Mouse (Mus musculus) MEL (cell line): ENCODE data around the gene Washc1.

ENCODE experiments used
- CHD2 ChIP-seq: IDR thresholded peaks from 2 replicates; pipeline ENCODE4 v1.6.1; 2011; ENCODE audit warnings: low read length, improper control_type of control experiment
- CTCF ChIP-seq, 3 experiments: IDR thresholded peaks in 2 of 3; conservative IDR thresholded peaks in 1 of 3; 2 replicates each; pipeline ENCODE4 v1.5.1; 2011 to 2012; ENCODE audit warnings: low read length in 3 of 3, low read depth in 2 of 3, mild to moderate bottlenecking in 2 of 3, improper control_type of control experiment in 1 of 3, inconsistent platforms in 1 of 3, mixed read lengths in 1 of 3, moderate library complexity in 1 of 3; ENCODE audit not compliant: control insufficient read depth in 1 of 3, insufficient read depth in 1 of 3, poor library complexity in 1 of 3, severe bottlenecking in 1 of 3
- ELF1 ChIP-seq: IDR thresholded peaks from 2 replicates; pipeline ENCODE4 v1.6.1; 2014; ENCODE audit warnings: low read depth, mild to moderate bottlenecking, inconsistent platforms, low read length, improper control_type of control experiment, moderate library complexity
- EP300 ChIP-seq, 2 experiments: IDR thresholded peaks; 2 replicates each; pipeline ENCODE4 v1.6.1; 2011; ENCODE audit warnings: improper control_type of control experiment in 2 of 2, low read length in 2 of 2, low read depth in 1 of 2, mild to moderate bottlenecking in 1 of 2
- POLR2A ChIP-seq, 2 experiments: IDR thresholded peaks; 2 replicates each; pipeline ENCODE4 v1.6.1; 2011 to 2012; ENCODE audit warnings: low read length in 2 of 2, mild to moderate bottlenecking in 2 of 2, control low read depth in 1 of 2, improper control_type of control experiment in 1 of 2, low read depth in 1 of 2, moderate library complexity in 1 of 2; ENCODE audit not compliant: control insufficient read depth in 1 of 2, insufficient read depth in 1 of 2, poor library complexity in 1 of 2
- SMC3 ChIP-seq: IDR thresholded peaks from 2 replicates; pipeline ENCODE4 v1.6.1; 2011; ENCODE audit warnings: low read depth, low read length, improper control_type of control experiment
- TCF12 ChIP-seq: IDR thresholded peaks from 2 replicates; pipeline ENCODE4 v1.6.1; 2014; ENCODE audit warnings: low read depth, mild to moderate bottlenecking, inconsistent platforms, low read length, improper control_type of control experiment, moderate library complexity

DNA sequence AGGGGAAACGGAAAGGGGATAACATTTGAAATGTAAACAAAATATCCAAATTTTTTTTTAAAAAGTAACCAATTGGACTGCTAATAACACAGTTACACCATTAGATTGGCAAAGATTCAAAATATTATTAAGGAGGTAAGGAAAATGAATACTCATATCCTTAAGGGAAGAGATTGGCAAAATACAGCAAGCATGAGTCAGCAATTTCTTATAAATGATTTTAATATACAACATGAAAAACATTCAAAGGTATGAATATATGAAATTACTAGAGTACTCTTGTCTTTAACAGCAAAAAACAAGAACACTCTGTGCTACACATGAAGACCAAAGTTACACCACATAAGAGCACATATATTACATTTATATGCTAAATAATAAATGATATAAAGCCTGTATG is 26.3 kb upstream of the Washc1 start:
- TF ChIP-seq CTCF (IDR thresholded peaks at IDR 0.05 in 2 of 3, conservative IDR thresholded peaks at IDR 0.05 in 1 of 3; ENCODE audit: control insufficient read depth in 1 of 3, insufficient read depth in 1 of 3, low read depth in 2 of 3, low read length in 3 of 3, poor library complexity in 1 of 3, severe bottlenecking in 1 of 3) (no peak), ELF1 (no peak), POLR2A (IDR thresholded peaks at IDR 0.05; ENCODE audit: control insufficient read depth in 1 of 2, insufficient read depth in 1 of 2, low read depth in 1 of 2, low read length in 2 of 2, poor library complexity in 1 of 2) (no peak), CHD2 (no peak), SMC3 (no peak), EP300 (IDR thresholded peaks at IDR 0.05; ENCODE audit: low read depth in 1 of 2, low read length in 2 of 2) (no peak), TCF12 (no peak)
